Mouse (Mus musculus) liver, embryonic 14.5 days (tissue): ENCODE measurements around the gene Scml4.

ENCODE experiments used
- CTCF ChIP-seq: IDR thresholded peaks from 2 replicates; pipeline ENCODE4 v1.5.1; 2016; ENCODE audit warnings: antibody characterized with exemption, low read depth, control low read depth
- EP300 ChIP-seq: IDR thresholded peaks from 2 replicates; pipeline ENCODE4 v1.6.1; 2016; ENCODE audit warnings: antibody characterized with exemption, low read depth

- TF ChIP-seq CTCF: no peak
- no peak for TF ChIP-seq EP300
These were observed 12.3 kb downstream of the Scml4 start for GRCm38 (mm10) chr10:42872269-42873010.
